In the genomic region with DNA sequence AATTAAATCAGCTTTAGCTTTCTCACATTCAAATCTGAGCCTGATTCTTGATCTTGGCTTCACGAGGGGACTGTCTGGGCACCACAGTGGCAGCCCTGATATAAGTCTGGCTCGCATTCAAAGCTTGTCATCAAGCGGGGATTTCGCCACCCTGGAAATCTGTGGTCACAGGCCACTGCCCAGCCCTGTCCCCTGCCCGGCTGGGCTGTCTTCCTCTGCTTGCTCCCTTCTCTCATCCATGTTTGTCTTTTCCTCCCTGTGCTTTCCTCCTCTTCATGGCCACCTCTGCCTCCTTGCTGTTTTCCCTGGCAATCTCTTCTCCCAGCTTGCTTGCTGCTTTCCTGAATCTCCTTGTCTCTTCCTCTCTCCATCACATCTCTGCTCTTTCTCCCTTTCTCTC, we compare ENCODE assay signal across 11 mouse cellular contexts. TPM values are rescaled to one million over a fixed set of nuclear protein-coding genes. Genes with fewer than 3 reads are reported as not detected.
A peak's percentile ranks its signal among the peaks of the same experiment; 100 is the strongest.
DNase-seq lines count a peak whose midpoint lies in the region; ATAC-seq lines count a peak whose summit lies in the region.
"Had no signal": no experiment of that assay in that cellular context is flagged by ENCODE, and none has a peak within 500 bp of the region (broad histone marks: within the 10 kb centered on the region; RNA-seq: fewer than 3 reads in every experiment).

No protein-coding gene starts in this region.

- H3K27ac ChIP-seq in forebrain, embryonic 14.5 days (ENCODE audit: low read depth, low read length): no peak overlapping the region
- peak overlapping the region; percentile 45; the same call in 1 of the 2 replicates for H3K27ac ChIP-seq in midbrain, embryonic 13.5 days

- peaks cover 13% of the 10 kb centered on the region for H3K4me1 ChIP-seq in forebrain, embryonic 14.5 days (ENCODE audit: control insufficient read depth, insufficient read depth, low read length)
- H3K4me1 ChIP-seq in midbrain, embryonic 13.5 days (replicated peaks): peaks cover 14% of the 10 kb centered on the region

- H3K27me3 ChIP-seq in forebrain, embryonic 14.5 days (replicated peaks; ENCODE audit: control insufficient read depth, insufficient read depth, low read length): no peaks in the 10 kb centered on the region
- H3K27me3 ChIP-seq in midbrain, embryonic 13.5 days: peaks cover 3% of the 10 kb centered on the region; the same call in 1 of the 2 replicates

- H3K9me3 ChIP-seq in forebrain, embryonic 14.5 days (replicated peaks; ENCODE audit: control insufficient read depth, low read length): no peaks in the 10 kb centered on the region
- H3K9me3 ChIP-seq in midbrain, embryonic 13.5 days: no peaks in the 10 kb centered on the region

- intact Hi-C loops in left cerebral cortex, postnatal 4 days (cut with DNase I): no loop called here

- H3K4me2 ChIP-seq in forebrain, embryonic 14.5 days (ENCODE audit: low read length): peak overlapping the region; percentile 53
- peak overlapping the region; percentile 55 for H3K4me2 ChIP-seq in midbrain, embryonic 13.5 days (replicated peaks)

- peak overlapping the region; percentile 48; the same call in 1 of the 2 replicates for H3K9ac ChIP-seq in forebrain, embryonic 14.5 days (ENCODE audit: low read length)
- H3K9ac ChIP-seq in midbrain, embryonic 13.5 days (replicated peaks): peak overlapping the region; percentile 30

- H3K4me3 ChIP-seq in forebrain, embryonic 14.5 days (ENCODE audit: low read depth, low read length): peak overlapping the region; percentile 20; the same call in 1 of the 2 replicates
- H3K4me3 ChIP-seq in midbrain, embryonic 13.5 days (replicated peaks): no peak overlapping the region

- peak; percentile 7 to 69 for DNase-seq in adrenal gland, adult (ENCODE audit: inconsistent age in 2 of 2, low spot score in 1 of 2)
- DNase-seq in adrenal gland, postnatal 4 days (ENCODE audit: low spot score in 2 of 2): no peak
- peak; percentile 26 for DNase-seq in left cerebral cortex, postnatal 4 days
- no peak for DNase-seq in left cerebral cortex, adult 18-20 months (ENCODE audit: low spot score in 2 of 2)
- DNase-seq in forebrain, embryonic 14.5 days (ENCODE audit: low spot score): peak; percentile 23
- no peak for DNase-seq in ovary, postnatal 10 days (ENCODE audit: low spot score)

- 0 out of 2 replicates have a peak, but pooled peaks have one; percentile 1 for ATAC-seq in forebrain, embryonic 14.5 days
- ATAC-seq in midbrain, embryonic 13.5 days: peak; percentile 31; the same call in 1 of the 2 replicates
- no peak for ATAC-seq in inflammation-experienced regulatory T-cells, adult 6 months

- no peaks in the 10 kb centered on the region for H3K36me3 ChIP-seq in forebrain, embryonic 14.5 days (ENCODE audit: control insufficient read depth, insufficient read depth, low read length)
- H3K36me3 ChIP-seq in midbrain, embryonic 13.5 days: no peaks in the 10 kb centered on the region

- 46% methylated on average over 5 of the region's 5 CpGs for WGBS in forebrain, embryonic 14.5 days
- 47% methylated on average over 5 of the region's 5 CpGs for WGBS in midbrain, embryonic 13.5 days

RNA-seq across cellular contexts. Expression of a gene that starts 6.7 kb away (rescaled TPM):
- 10 to 100 TPM in 1 of 2 experiments, 1 to 10 TPM in 1; 1.7 to 37.7 TPM for total RNA-seq in adrenal gland, postnatal 4 days (2021)
- 100 to 1,000 TPM; 251 to 315 TPM for total RNA-seq in left cerebral cortex, postnatal 4 days (2021)
- total RNA-seq in left cerebral cortex, adult 18-20 months (2021): 100 to 1,000 TPM; 420 to 444 TPM
- 202 and 215 TPM in 2 replicates for polyA plus RNA-seq in forebrain, embryonic 14.5 days (2014; fragmentation: Nextera tagmentation; extraction: Ambion mirVana)
- 147 and 154 TPM in 2 replicates for polyA plus RNA-seq in midbrain, embryonic 13.5 days (2015; fragmentation: Nextera tagmentation; extraction: Ambion mirVana)
- not detected for polyA plus RNA-seq in inflammation-experienced regulatory T-cells, adult 6 months (2017; shearing (Covaris generic))
- total RNA-seq: heart, postnatal 14 days; neutrophil, adult 5-6 weeks had no signal

RNA-seq across cellular contexts. Expression of a gene that starts 34.7 kb away (rescaled TPM):
- not detected for total RNA-seq in adrenal gland, postnatal 4 days (2021)
- under 1 TPM in 1 of 2 experiments, not detected in 1; 0.36 TPM for total RNA-seq in left cerebral cortex, postnatal 4 days (2021)
- total RNA-seq in left cerebral cortex, adult 18-20 months (2021): under 1 TPM in 1 of 2 experiments, not detected in 1; 0.42 TPM
- polyA plus RNA-seq in forebrain, embryonic 14.5 days (2014; fragmentation: Nextera tagmentation; extraction: Ambion mirVana): not detected in 2 replicates
- not detected in 2 replicates for polyA plus RNA-seq in midbrain, embryonic 13.5 days (2015; fragmentation: Nextera tagmentation; extraction: Ambion mirVana)
- not detected for polyA plus RNA-seq in inflammation-experienced regulatory T-cells, adult 6 months (2017; shearing (Covaris generic))
- total RNA-seq: heart, postnatal 14 days; neutrophil, adult 5-6 weeks had no signal
- polyA plus RNA-seq: limb, embryonic 14.5 days had no signal

Comparison
In these comparisons a context has a peak if more than half of its experiments do, and no peak if none do; other contexts are left out.
1. DNase-seq: peak in adrenal gland, adult (2 of 2), left cerebral cortex, postnatal 4 days (single experiment) and forebrain, embryonic 14.5 days (single experiment); none in adrenal gland, postnatal 4 days (0 of 2), left cerebral cortex, adult 18-20 months (0 of 2) and ovary, postnatal 10 days (single experiment).
2. RNA of a gene that starts 6.7 kb away (total RNA-seq): 420 to 444 TPM in left cerebral cortex, adult 18-20 months and 251 to 315 TPM in left cerebral cortex, postnatal 4 days; 1.7 to 37.7 TPM in adrenal gland, postnatal 4 days; every median in the first group is over 4 times any median in the second.